Mouse (Mus musculus): ENCODE results near the gene Sufu. TPM values are rescaled to one million over a fixed set of nuclear protein-coding genes. Genes with fewer than 3 reads are reported as not detected.
A peak's percentile ranks its signal among the peaks of the same experiment; 100 is the strongest.

Sufu gene
- total and polyA plus RNA-seq, 3 experiments = 11.4 to 42.5 TPM; not detected in 1

DNA sequence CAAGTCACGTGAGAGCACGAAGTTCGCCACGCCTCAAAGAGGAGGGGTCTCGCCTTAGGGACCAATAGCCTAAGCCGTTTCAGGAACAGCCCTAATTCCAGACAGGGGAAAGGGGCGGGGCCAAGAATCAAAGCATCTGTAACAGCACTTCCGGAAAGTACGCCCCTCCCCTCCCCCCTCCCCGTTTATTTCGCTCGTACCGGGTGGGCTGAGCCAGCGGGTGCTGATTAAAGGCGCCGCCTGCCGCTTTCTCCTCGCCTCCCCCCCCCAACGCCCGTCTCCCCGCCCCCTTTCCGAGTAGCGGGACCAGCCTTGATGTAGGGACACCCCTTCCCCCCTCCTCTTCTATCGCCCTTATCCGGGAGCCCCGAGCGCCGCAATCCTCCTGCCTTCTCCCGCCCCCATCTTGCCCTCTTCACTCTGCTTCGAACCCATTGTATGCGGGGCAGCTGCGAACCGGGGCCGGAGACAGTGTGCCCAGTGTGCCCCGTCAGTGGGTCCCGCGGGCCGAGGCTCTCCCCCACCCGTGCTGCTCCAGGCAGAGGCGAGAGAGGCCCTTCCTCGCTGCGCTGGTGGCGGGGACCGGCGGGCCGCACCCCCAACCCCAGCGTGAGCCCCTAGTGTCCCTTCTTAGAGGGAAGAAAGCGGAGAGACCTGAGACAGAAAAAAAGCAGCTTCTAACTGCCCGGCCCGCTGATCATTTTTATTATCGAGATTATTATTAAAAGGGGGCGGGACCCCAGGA, 103.3 kb downstream of the Sufu start (continued):
- TF ChIP-seq SMC3 (IDR thresholded peaks at IDR 0.05; ENCODE audit: low read depth, low read length) (no peak), USF2 (IDR thresholded peaks at IDR 0.05; ENCODE audit: borderline replicate concordance in 1 of 2, insufficient read depth in 1 of 2, low read depth in 1 of 2, low read length in 2 of 2) (peak in 1 of 2 experiments; percentile 86; a peak in 1 of 4 replicates), MAZ (IDR thresholded peaks at IDR 0.05; ENCODE audit: low read depth, low read length) (peak; percentile 94)

DNA sequence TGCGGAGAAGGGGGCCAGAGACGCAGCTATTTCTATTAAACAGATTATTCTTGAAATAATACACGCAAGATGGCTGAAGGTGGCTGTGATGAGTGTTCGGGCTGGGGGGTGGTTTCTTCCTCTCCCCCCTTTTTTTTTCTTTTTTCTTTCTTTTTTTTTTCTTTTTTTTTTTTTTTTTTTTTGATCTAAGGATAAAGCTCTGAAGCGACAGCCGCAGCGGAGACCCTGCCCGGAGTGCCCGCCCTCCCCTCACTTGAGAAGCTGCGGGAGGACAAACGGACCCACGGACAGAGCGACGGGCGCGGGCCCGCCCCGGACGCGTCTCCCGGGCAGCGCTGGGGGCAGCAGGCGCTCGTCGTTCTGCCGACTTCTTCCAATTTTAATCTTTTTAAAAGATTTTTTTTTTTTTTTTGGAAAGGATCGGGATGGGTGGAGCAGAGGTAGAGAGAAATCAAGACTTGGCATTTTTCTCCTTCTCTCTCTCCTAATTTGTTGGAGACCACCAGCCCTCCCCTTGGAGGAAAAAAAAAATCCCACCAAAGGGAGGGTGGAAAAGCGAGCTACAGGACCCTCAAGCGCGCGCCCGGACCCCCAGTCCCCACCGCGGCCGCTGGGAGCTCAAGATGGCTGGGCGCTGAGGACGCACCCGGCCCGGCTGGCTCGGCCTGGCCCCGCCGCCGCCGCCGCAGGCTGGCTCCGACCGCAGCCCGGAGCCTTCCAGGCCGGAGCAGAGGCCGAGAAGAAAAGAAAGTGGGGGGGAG, 104.1 kb downstream of the Sufu start:
- H3K9ac ChIP-seq (ENCODE audit: control insufficient read depth, low read depth, low read length, poor library complexity, severe bottlenecking) = peak overlapping the region; percentile 97
- no peak for TF ChIP-seq USF1 (IDR thresholded peaks at IDR 0.05; ENCODE audit: low read depth, low read length)
- TF ChIP-seq ZMIZ1 (IDR thresholded peaks at IDR 0.05; ENCODE audit: low read depth, low read length) = no peak
- TF ChIP-seq ZNF384 (IDR thresholded peaks at IDR 0.05; ENCODE audit: low read depth, low read length) = peak; percentile 84
- TF ChIP-seq CHD1 (IDR thresholded peaks at IDR 0.05; ENCODE audit: low read depth, low read length) = peak; percentile 94
- TF ChIP-seq SIN3A (IDR thresholded peaks at IDR 0.05; ENCODE audit: low read length) = no peak; the same call in 1 of the 2 replicates
- TF ChIP-seq MXI1 (IDR thresholded peaks at IDR 0.05; ENCODE audit: low read depth, low read length) = peak; percentile 56
- TF ChIP-seq GATA1 (IDR thresholded peaks at IDR 0.05; ENCODE audit: low read depth, low read length) = no peak
- TF ChIP-seq RCOR1 (IDR thresholded peaks at IDR 0.05; ENCODE audit: low read depth, low read length) = no peak
- TF ChIP-seq TBP (IDR thresholded peaks at IDR 0.05; ENCODE audit: low read depth, low read length) = no peak; the same call in 1 of the 2 replicates
- no peak for TF ChIP-seq CHD2 (IDR thresholded peaks at IDR 0.05; ENCODE audit: low read length)
- TF ChIP-seq MEF2A (IDR thresholded peaks at IDR 0.05; ENCODE audit: extremely low read depth, insufficient replicate concordance, low read depth, low read length, poor library complexity, severe bottlenecking) = no peak
- TF ChIP-seq ZKSCAN1 (IDR thresholded peaks at IDR 0.05; ENCODE audit: low read depth, low read length) = no peak
- TF ChIP-seq MYB (IDR thresholded peaks at IDR 0.05; ENCODE audit: low read depth, low read length) = no peak
- peak; percentile 82; the same call in 1 of the 2 replicates for TF ChIP-seq UBTF (IDR thresholded peaks at IDR 0.05; ENCODE audit: borderline replicate concordance, insufficient read depth, low read depth, low read length)
- peak; percentile 34; the same call in 1 of the 2 replicates for TF ChIP-seq NELFE (IDR thresholded peaks at IDR 0.05; ENCODE audit: low read depth, low read length)
- TF ChIP-seq POLR2AphosphoS5 (IDR thresholded peaks at IDR 0.05; ENCODE audit: borderline replicate concordance, low read depth, low read length) = no peak
- TF ChIP-seq E2F4 (IDR thresholded peaks at IDR 0.05; ENCODE audit: borderline replicate concordance, low read depth, low read length) = no peak
- TF ChIP-seq RAD21 (IDR thresholded peaks at IDR 0.05; ENCODE audit: low read depth, low read length) = no peak
- 0 out of 2 replicates have a peak, but pooled peaks have one; percentile 9 for TF ChIP-seq HCFC1 (IDR thresholded peaks at IDR 0.05; ENCODE audit: low read depth, low read length)
- TF ChIP-seq POLR2A (IDR thresholded peaks at IDR 0.05; ENCODE audit: control insufficient read depth in 1 of 2, insufficient read depth in 1 of 2, low read depth in 1 of 2, low read length in 2 of 2, poor library complexity in 1 of 2) = peak in 1 of 2 experiments; percentile 32; a peak in 2 of 4 replicates
- H3K36me3 ChIP-seq (ENCODE audit: control insufficient read depth in 1 of 2, insufficient read depth in 2 of 2, low read length in 2 of 2) = peaks cover 0 to 13% of the 10 kb centered on the region in 2 experiments; a peak in 2 of 4 replicates
- H3K4me1 ChIP-seq (ENCODE audit: control insufficient read depth in 1 of 2, insufficient read depth in 2 of 2, low read length in 2 of 2) = peaks cover 5 to 18% of the 10 kb centered on the region in 2 experiments; a peak in 3 of 4 replicates
- H3K4me3 ChIP-seq (ENCODE audit: control insufficient read depth in 1 of 2, insufficient read depth in 1 of 2, low read depth in 2 of 2, low read length in 2 of 2) = peak overlapping the region; percentile 76 to 82
- H3K27ac ChIP-seq (ENCODE audit: control insufficient read depth, low read depth, low read length) = peak overlapping the region; percentile 96
- H3K9me3 ChIP-seq (replicated peaks; ENCODE audit: insufficient read depth, low read length) = no peaks in the 10 kb centered on the region
- DNase-seq (ENCODE audit: low read depth, low spot score) = peak; percentile 71
- no peaks in the 10 kb centered on the region for H3K27me3 ChIP-seq (ENCODE audit: control insufficient read depth in 1 of 2, insufficient read depth in 2 of 2, low read length in 2 of 2)
- H3K79me2 ChIP-seq (ENCODE audit: control insufficient read depth, insufficient read depth, low read length, poor library complexity) = peaks cover 50% of the 10 kb centered on the region
